Mouse (Mus musculus) ES-CJ7 (cell line): Measurements from ENCODE around the gene Kcnq1.

Source experiments
- DNase-seq: peaks from one replicate; pipeline ENCODE4 v3.0.0; 2011; ENCODE audit warnings: low read depth, low spot score

Gene Kcnq1

DNA sequence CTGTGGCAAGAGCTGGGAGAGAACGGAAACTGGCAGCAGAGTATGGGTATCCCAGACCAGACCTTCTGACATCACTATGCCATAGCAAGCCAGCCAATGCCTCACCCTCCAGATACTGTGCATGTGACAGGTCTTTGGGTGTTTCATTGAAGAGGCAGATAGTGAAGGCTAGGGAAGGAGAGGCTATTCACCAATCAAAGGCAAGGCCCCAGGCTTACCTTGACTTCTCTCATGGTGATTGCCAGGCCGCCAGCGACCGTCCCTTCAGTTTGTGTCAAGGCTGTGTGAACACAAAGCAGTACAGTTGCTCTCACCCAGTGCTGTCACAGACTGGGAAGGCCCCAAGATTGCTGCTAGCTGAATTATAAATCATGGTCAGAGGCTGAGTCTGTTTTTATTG lies 75.1 kb downstream of the Kcnq1 start:
- no peak for DNase-seq

DNA sequence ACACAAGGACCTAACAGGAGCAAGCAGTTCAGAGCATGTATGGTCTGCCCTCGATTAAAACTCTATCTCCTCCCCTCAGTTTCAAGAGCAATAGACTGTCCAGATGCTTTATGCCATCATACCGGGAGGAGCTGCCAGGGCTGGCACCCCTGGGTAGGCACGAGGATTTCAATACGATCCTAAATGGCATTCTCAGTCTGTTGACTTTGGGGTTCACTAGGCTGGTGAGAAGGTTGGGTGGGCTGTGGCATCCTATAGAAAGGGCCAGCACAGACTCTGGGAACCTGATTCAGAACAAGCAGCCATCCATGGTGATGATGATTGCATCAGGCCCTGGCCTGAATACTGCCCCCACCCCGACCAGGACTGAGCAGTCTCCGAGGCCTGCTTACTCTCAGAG lies 79.3 kb downstream of the Kcnq1 start:
- DNase-seq: no peak

- no peak for DNase-seq
Measured at GRCm38 (mm10) chr7:143186378-143186777, 80.2 kb downstream of the Kcnq1 start.

- DNase-seq: no peak
Measured at GRCm38 (mm10) chr7:143187181-143187580, 81.0 kb downstream of the Kcnq1 start.

DNA sequence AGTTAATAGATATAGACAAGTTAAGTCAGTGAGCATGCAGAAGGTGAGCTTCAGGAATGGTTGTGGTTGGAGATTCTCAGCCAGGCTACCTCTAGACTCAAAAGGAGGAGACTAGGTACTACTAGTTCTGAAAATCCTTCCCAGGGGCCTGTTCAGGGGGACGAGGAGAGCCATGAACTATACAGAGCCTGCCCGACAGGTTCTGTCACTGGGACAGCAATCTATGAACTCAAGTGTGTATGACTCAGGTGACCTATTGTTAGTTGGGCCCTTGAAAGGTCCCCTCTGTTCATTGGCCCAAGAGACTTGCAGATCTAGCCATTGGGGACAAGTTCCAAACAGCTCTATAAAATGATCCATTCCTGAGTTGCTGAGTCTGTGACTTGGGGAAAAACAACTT lies 82.4 kb downstream of the Kcnq1 start:
- no peak for DNase-seq

DNA sequence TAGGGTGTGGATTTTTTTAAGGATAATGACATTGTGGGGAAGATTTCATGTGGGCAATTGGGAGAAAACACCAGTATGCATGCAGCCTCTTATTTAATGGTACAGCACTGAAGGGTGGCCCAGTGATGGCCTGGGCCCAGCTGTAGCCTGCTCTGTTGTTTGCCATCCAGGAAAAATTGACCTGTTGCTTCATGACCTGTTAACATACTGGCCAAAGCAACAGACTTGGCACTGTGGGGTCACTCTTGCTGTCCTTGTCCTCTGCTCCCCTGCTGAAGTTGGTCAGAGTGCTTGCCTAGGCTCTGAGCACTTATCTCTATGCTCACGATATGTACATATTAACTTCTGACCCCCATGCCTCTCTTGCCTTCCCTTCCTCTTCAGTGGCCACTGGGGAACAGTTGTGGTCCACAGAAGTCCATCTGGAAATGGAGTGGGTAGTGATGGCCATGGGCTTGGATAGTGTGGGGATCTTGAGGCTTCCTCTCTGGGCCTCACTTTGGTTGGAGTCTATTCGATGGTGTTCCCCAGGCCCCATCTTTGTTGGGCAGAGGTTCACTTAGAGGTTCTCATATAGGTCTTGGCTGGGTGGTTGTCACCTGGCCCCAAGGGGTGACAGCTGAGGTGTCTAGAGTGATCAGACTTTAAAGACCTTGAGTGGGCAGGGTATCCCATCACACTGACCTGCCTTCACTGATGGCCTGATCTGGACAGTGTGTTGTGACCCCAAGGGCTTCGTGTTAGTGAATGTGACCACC lies 84.0 kb downstream of the Kcnq1 start:
- DNase-seq: no peak

- DNase-seq: no peak
Measured at GRCm38 (mm10) chr7:143190911-143191310, 84.7 kb downstream of the Kcnq1 start.

GRCm38 (mm10) chr7:143192392-143192791 lies 86.2 kb downstream of the Kcnq1 start:
- no peak for DNase-seq

GRCm38 (mm10) chr7:143194064-143194463 lies 87.9 kb downstream of the Kcnq1 start:
- no peak for DNase-seq

- DNase-seq: no peak
Measured at GRCm38 (mm10) chr7:143197951-143198440, 91.8 kb downstream of the Kcnq1 start.

GRCm38 (mm10) chr7:143198443-143198842 lies 92.3 kb downstream of the Kcnq1 start:
- no peak for DNase-seq

GRCm38 (mm10) chr7:143201255-143201654 lies 95.1 kb downstream of the Kcnq1 start:
- no peak for DNase-seq

- DNase-seq: no peak
Measured at GRCm38 (mm10) chr7:143203897-143204296, 97.7 kb downstream of the Kcnq1 start.

DNA sequence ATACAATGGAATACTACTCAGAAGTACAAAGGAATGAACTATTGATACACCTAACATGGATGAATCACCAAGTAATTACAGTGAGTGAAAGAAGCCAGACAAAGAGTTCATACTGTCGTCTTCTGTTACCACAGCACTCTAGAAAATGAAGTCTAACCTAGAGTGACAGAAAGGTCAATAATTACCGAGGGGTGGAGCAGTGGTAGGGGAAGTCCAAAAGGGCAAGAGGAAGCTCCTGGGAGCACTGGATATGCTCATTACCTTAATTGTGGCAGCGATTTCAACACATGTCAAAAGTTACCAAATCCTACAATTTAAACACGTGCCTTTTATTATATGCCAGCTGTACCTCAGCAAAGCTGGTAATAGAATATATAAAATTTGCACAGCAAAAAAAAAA lies 100.9 kb downstream of the Kcnq1 start:
- no peak for DNase-seq

DNA sequence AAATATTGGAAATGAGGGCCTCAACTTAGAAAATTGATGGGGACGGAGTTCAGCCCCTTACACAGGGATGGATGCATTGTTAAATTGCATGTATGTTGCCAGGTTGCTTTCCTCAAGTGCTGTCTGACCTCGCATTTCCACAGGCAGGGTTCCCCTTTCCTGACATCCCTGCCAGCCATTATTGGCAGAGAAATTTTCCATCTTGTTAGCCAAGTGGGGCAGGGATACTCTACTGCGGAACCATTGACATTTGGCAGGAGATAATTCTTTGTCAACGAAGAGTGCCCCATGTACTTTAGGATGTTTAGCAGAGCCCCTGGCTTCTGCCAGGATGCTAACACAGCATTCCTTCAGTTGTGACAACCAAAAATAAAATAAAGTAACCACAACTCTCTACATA lies 104.6 kb downstream of the Kcnq1 start:
- no peak for DNase-seq

- no peak for DNase-seq
Measured at GRCm38 (mm10) chr7:143251206-143251605, 145.0 kb downstream of the Kcnq1 start.

GRCm38 (mm10) chr7:143253126-143253871 lies 147.1 kb downstream of the Kcnq1 start:
- DNase-seq: no peak

DNA sequence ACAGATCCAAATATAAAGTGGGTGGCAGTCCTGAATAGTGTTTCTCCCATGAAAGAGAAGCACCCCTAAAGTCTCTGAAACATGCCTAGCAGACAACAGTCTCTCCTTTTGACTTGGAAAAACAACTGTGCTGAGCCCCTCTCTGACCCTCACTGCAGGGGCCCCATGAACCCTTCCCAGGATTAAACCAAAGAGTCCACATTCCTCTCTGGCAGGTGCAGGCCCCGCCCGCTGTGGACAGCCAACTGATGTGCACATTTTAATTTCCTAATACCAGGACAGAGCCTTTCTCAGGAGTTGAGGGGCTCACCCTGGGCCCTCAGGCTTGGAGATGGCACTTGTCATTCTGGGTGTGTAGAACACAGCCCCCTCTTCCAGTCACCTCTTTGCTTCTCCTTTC lies 148.7 kb downstream of the Kcnq1 start:
- no peak for DNase-seq

GRCm38 (mm10) chr7:143261246-143261645 lies 155.1 kb downstream of the Kcnq1 start:
- DNase-seq: no peak

DNA sequence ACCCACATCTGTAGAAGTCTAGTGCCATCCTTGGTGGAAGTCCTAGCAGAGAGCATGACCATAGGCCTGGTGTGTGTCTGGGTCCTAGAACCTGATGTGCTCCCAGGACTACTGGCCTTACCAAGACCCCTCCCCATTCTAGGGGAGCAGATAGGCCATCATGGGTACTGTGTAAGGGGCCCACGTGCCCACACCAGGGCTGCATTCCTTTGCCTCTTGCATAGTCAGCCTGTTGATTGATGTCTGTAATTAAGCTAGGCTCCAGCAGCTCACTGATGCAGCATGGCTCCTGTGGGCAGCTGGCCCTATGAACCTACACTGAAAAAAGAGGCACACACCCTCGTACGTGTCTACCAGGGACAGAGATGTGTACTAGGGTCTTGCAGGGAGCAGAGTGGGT lies 157.4 kb downstream of the Kcnq1 start:
- no peak for DNase-seq

DNA sequence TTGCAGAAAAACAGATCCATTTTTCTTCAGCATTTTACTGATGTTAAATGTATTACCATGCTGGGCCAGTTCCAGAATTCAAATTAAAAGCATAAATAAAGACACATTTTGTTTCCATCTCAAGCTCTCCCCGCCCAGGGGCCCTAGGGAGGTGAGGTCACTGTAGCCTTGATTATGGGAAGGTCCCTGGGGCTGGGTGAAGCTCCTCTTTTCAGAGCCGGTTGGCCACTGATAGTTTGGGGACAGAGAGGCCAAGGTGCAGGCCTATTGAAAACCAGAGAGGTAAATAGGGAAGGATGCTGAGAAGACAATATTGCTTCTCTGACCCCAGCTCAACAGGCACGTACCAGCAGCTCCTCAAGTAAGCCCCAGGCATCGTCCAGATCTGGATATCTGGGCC lies 157.8 kb downstream of the Kcnq1 start:
- DNase-seq: no peak

- no peak for DNase-seq
Measured at GRCm38 (mm10) chr7:143265386-143265785, 159.2 kb downstream of the Kcnq1 start.

DNA sequence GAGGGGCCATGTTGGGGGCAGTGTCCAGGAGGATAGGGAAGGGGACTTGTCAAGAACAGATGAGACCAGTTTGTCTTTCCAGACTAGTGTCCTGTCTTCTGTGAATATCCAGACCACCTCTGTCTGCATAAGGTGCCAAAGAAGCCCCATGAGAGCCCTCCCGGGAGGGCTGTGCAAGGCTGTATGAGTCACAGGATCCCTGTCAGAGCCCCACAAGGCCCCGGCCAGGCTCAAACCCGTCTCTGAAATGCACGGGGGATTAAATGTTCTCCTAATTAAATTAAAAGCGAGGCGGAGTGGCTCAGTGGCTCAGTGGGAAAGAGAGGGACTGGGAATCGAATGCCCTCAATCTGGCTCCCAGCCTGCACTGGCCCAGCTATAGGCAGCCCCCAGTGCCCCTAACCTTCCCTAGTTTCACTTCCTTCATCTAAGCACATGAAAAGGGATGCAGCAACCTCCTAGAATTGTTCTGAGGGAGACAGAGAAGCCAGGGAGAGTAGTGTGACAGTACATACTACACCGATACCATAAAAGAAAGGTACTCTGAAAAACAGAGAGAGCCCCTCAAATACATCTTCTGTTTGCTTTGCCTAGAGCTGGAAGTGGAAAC lies 159.8 kb downstream of the Kcnq1 start:
- no peak for DNase-seq
